Mouse (Mus musculus) heart, adult 18-20 months (tissue): ENCODE data around the gene Errfi1. TPM values are rescaled to one million over a fixed set of nuclear protein-coding genes. Genes with fewer than 3 reads are reported as not detected.
"Not testable (repeated sequence)": the region's sequence is repeated elsewhere in the genome, so short reads cannot be mapped to it uniquely, and the experiment has no call there.

Experiments used
- DNase-seq, 2 experiments: peaks; one replicate each; pipeline ENCODE4 v3.0.0; 2021 to 2022; ENCODE audit warnings: mixed read lengths in 1 of 2
- total RNA-seq, 2 experiments: library from RNA; stranded (reverse); gene quantifications; 2 replicates each; pipeline ENCODE4 v1.2.3; 2021

Gene Errfi1
- total RNA-seq, 2 experiments from 2014 or later, result 26.7 to 29.9 TPM

DNA sequence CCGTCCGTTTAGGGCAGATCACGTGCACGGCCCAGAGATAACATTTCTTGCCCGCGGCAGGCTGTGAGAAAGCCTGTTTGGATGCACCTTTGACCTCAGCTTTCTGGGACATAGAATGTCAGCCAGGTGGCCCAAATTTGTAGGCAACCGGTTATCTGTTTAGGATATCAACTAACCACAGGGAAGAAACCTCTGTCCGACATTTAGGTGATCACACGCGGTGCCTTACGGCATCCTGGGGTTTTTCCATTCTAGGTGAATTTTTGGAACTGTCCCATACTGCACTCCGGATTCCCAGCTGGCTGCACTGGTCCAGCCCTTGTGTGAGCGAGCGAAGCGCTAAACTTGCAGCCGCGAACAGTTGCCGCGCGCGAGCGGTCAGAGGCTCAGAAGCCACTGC, 25.9 kb downstream of the Errfi1 start:
- DNase-seq, result no peak

DNA sequence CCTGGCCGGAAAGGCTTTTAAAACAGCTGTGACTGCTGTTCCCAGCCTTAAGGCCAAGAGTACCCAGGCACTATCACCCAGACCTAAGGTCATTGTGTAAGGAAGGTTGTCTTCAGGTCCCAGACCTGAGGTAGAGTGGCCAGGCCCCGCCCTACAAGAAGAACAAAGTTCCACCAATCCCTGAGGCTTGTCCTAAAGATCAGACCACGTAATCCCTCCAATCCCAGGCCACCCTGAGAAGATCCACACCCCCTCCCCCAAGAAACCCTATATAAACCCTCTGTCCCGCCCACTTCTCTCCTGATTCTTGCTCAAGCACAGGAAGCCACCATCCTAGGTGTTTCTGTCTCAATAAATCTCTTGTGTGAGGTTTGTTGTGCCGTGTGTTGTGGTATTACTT, 26.6 kb downstream of the Errfi1 start:
- no peak for DNase-seq

DNA sequence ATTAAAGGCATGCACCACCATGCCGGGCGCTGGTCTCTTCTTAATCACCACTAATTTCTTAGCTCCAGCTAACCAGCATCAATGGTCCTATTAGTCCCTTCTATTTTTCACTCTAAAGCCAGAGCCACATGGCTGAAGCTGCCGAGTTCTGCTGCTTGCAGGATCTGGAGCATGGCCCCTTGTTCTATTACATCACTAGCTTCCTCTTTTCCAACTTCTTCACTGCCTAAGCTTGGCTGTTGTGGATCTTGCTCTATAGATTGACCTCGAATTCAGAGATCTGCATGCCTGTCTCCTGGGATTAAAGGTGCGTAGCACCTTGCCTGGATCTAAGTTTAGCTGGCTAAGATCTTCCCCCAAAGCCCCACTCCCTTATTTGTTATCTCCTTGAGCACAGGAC, 28.9 kb downstream of the Errfi1 start:
- DNase-seq, result no peak

DNA sequence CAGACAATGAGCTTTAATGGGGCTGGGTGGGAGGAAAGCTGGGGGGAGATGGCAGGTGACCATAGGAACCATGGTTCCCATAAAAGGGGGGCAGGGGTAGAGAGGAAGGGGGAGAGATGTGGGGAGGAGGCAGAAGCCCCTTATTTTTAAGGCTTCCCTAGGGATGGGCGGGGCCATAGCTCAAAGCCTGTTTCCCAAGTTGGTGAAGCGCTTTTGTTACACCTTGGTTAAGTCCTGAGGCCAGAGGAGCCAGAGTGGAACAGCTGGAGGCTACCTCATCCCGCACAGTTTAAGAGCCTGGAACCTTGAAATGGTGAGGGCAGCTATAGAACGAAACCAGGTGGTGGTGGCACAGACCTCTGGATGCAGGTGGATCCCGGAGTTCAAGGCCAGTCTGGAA, 34.2 kb downstream of the Errfi1 start:
- no peak for DNase-seq

DNA sequence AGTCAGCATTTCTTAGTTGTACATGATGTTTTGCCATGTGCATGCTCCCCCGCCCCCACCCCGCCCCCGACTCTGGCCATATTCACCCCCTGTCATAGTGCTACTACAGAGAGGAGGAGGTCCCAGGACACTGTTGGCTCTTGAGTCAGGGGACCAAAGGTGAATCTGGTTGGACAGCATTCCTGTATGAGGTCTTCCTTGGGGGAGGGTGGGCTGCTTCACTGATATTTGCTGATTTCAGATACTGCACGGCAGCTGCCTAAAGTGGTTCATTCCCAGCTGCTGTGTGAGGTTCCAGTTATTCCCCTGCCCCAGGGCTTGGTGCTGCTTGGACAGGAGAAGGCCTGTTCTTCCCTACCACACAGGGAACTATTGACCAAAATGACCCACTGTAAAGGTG, 34.8 kb downstream of the Errfi1 start:
- no peak for DNase-seq

DNA sequence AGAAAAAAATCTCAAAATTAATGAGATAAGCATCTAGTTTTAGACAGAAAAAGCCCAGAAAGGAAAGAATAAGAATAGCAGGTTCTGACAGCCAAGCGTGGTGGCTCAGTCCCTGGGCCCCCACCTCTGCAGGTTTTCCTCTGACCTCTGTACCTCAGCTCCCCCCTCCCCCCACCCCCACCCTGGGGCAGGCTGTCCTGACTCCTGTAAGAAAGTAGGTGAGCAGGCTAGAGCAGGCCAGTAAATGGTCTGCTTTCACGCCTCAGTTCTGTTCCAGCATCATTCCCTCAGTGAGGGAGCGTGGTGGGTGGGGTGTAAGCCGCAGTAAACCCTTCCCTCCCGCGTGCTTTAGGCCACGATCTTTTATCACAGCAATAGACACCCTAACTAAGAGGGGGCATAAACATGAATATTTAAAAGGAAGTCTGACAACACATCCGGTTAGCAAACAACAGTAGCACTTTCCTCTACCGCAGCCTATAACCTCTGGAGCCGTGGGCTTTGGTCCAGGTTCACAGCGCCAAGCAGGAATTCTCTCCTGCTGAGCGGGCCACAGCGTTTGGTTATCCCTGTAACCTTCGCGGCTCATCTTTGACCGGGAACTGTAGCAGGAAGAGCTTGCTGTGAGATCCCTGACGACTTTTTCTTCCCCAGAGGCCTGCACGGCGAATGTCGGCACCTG, 35.7 kb downstream of the Errfi1 start:
- DNase-seq, result peak in 1 of 2 experiments; percentile 15

DNA sequence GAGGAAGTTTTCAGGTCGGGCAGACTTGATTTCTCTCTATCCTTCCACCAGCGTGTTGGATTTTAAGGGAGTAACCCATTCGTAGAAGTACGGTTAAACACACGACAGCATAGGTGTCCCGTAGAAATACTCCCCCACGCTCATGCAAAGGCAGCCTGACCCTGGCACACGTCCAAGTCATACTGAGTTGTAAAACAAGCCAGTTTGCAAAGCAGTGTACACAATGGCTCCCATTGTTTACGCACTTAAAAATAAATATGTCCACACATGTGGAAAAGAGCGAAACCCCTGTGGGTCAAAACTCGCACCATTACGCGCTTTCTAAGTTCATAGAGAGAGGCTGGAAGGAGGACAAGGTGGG, 36.2 kb downstream of the Errfi1 start:
- peak in 1 of 2 experiments; percentile 39 for DNase-seq

DNA sequence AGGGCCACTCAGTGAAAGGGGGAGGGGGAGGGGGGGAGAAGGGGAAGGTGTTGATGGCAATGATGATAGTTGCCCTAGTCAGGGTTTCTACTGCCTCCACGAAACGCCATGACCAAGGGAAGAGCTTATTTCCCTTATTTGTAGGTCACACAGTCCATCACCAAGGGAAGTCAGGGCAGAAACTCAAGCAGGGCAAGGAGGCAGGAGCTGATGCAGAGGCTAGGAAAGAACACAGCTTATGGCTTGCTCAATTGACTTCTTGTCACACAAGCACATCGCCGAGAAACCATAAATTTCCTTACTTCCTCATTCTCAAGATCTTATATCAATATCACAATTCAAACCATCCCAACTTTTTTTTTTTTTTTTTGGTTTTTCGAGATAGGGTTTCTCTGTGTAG, 37.6 kb downstream of the Errfi1 start:
- no peak for DNase-seq

DNA sequence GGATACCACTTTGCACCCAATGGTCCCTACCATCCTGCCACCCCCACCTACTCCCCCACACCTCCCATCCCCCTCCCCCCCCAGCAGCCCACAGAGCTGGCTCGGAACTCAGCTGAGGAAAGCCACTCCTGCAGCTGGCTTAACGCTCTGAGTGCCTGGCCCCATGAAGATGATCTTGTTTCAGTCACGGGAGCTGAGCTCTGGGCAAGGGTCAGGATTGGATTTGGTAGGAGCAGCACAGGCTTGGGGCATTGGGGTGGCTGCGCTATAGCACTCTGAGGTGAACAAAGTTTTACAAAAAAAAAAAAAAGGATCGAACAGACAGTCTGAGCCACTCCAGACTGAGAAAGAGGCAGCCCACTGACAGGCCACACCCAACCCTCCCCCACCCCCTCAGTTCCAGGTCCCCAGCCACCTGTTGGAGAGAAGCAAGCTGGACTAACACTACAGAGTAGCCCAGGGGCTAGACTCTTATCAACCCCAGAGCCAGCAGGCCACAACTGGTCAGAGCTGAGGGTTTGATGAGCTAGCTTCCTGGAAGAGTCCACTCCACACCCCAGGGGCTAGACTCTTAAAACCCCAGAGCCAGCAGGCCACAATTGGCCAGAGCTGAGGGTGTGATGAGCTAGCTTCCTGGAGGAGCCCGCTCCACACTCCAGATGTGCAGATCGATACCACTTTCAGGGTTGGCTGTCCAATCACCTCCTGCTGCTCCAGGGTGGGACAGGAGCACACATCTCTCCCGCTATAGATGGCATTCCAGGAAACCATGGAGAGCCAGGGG, 41.2 kb downstream of the Errfi1 start:
- no peak for DNase-seq

DNA sequence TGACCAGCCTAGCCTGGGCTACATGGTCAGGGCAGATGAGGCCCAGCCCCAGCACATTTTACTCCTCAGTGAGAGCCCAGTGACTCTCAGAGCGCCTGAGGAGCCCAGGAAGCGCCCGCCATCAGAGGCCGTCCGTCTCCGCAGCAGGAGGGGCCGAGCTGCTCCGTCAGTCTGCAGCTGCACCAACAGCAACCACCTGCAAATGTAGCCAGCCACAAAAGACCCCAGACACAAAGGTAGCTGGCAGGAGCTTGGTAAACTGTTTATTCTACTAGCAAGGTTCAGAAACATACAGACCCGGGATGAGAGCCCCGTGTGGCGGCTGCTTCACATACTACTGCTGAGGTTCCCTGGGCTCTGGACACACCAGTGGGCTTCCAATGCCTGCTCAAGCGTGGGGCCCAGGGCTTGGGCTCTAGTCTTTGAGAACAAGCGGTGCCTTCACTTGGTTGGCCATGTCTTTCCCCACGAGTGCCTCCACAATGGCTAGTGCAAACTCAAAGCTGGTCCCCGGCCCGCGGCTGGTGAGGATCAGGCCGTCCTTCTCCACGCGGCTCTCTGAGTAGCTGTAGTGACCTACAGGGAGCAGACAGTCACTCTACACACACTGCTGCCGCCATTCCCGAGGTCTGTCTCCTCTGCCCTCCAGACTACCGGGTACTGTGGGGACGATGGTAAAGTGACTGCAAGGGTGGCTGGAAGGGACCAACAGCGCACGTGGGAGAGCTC, 43.3 kb downstream of the Errfi1 start:
- DNase-seq, result no peak

DNA sequence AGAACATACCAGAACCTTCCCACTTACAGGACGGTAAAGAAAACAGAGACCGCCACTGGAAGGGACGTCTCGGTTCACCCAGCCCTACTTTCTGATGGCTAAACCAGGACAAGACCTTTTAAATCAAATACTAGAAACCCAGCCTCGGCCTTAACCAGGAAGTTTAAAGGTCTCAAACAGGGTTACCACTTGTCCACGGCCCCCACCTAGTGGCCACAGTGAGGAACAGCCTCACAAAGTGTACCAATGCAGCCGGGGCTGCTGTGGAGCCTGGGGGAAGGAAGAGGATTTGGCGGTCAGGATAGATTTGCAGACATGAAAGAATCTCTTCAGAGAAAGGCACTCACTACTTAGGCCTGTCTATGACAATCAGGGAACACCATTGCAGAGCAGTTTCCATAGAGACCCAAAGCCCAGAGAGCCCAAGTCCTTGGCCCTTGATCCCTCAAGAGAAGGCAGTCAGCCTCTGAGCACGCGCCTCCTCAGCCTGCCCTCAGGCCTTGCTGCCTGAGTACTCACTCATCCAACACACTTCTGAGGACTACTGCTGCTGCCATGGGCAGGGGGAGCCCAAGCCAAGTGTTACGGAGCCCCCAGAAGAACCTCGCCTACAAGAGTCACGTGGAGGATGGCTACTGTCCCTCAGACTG, 45.1 kb downstream of the Errfi1 start:
- DNase-seq, result peak; percentile 63 to 86

DNA sequence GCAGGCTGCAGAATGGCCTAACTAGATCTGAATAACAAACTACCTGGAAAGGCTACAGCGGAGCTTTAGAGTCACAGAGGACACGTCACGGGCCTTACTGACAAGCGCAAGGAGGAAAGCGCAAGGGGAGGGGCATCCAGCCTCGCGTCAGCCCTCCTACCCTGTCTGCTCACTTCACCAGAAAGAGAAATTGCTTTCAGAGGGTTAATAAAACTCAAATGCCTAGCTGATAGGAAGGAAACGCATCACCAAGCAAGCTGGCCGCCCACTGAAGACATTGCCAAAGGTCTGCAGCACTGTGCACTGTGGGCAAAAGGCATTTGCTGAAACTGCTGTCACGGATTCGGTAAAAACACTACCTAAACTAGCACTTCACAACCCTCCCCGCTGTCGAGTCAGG, 46.8 kb downstream of the Errfi1 start:
- no peak for DNase-seq

DNA sequence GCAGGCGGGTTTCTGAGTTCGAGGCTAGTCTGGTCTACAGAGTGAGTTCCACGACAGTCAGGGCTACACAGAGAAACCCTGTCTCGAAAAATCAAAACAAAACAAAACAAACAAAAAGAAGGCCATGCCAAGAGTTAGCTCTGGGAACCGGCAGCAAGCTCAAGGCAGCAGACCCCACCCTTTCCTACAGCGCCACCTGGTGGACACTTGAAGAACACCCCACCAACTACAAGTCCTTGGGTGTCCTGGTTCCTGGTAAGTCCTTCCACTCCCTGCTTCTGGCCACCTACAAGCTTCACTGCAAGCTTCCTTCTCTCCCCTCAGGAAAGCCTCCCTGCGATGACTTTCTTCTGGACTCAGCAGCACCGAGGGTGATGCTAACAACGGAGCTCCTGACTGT, 47.9 kb downstream of the Errfi1 start:
- DNase-seq, result peak; percentile 85 to 92

DNA sequence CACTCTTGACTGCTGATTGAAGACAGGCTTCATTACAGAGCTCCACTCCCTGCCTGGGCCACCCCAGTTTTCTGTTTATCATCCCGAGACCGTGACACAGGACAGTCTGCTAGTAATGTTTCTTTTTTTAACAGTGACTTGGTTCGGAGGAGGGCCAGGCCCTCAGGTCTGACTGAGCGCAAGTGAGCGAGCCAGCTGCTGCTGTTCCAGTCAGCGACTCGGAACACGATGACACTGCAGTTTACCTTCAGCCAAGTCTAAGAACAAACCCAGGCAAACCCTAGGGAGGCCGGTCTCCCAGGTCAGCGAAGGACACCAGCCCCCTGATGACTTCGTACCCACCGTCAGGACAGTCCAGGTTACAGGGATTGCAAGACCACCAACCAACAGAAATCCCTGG, 48.3 kb downstream of the Errfi1 start:
- DNase-seq, result peak in 1 of 2 experiments; percentile 82

DNA sequence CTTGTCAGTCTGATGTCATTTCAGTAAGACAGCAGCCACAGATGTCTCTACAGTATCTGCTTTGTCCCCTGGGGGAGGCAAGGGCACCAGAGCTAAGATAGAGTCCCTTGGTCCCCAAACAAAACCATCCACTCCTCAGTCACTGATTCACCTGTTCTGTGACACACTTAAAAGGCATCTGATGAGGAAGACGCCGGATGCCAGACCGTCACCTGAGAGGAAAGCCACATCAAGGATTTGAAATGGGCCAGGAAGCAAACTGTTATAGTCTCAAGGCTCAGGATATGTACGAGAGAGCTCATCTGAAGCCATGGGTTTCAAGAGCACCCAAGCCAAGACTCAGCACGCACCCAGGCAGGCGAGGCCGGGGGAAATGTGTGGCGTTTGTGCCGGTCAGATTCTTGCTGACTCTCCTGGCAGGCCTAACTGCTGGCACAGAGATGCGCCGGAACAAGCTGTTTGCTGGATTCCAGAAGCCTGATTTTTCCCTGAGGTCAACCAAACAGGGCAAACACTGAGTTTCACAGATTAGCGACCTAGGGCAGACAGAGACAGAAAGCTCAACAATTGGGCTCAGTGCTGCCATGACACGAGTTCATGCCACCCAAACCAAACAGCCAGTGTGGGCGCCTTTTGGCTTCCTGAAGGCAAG, 49.5 kb downstream of the Errfi1 start:
- peak in 1 of 2 experiments; percentile 37 for DNase-seq

DNA sequence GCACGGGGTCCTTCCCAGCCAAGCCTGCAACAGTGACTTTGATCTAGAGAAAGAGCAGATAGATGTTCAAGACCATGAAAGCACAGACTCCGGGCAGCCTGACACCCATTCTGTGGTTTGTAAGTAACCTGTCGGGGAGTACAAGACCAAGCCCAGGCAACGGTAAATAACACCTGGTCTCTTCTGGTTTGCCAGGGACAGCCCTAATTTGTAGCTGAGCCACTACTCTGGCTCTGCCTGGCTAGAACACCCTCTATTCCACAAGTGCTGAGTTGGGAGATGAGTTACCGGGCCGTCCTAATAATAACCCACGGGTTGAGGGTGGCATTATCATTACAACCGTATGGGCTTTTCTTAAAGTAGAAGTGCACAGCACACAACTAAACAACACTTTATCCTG, 53.4 kb downstream of the Errfi1 start:
- no peak for DNase-seq

DNA sequence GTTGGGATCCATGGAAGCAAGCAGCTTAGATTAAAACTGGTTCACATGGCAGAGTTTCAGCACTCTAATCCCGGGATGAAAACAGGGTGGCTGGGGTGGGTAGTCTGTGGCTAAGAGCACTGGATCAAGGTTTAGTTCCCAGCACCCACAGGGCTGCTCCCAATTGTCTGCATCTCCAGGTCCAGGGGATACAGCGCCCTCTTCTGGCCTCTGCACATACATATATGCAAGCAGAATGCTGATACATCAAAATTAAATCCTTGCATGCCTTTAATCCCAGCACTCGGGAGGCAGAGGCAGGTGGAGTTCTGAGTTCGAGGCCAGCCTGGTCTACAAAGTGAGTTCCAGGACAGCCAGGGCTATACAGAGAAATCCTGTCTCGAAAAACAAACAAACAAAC, 54.8 kb downstream of the Errfi1 start:
- DNase-seq, result not testable (repeated sequence)

DNA sequence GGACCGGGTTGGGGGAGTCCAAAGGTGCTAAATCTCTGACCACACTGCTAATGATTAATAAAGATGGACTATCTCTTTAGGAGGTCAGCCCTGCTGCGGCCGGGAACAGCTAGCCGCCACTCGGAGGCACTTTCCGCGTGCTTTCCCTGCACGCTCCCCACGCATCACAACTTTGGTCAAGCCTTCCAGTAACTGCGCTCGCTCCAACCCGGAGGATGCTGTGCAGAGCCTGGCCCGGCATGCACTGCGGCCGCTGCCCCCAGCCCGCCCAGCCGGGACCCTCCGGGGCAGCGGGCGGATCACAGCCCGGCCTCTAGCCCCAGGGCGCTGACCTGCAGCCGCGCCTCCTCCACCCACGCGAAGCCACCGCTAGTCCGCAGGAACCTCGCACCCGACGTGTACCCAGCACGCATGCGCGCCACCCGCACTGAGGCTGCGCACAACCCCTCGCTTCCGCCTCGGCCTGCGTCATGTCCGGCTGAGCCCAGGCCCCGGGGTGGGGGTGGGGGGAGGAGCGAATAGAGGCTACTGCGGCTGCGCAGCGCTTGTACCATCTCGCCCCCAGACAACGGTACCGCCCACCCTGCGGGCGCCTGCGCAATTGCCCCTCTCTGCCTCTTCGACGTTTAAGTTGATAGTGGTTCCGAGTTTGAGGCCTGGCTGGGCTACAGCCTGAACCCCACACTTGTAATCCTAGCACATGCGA, 55.9 kb downstream of the Errfi1 start:
- peak; percentile 98 to 100 for DNase-seq

DNA sequence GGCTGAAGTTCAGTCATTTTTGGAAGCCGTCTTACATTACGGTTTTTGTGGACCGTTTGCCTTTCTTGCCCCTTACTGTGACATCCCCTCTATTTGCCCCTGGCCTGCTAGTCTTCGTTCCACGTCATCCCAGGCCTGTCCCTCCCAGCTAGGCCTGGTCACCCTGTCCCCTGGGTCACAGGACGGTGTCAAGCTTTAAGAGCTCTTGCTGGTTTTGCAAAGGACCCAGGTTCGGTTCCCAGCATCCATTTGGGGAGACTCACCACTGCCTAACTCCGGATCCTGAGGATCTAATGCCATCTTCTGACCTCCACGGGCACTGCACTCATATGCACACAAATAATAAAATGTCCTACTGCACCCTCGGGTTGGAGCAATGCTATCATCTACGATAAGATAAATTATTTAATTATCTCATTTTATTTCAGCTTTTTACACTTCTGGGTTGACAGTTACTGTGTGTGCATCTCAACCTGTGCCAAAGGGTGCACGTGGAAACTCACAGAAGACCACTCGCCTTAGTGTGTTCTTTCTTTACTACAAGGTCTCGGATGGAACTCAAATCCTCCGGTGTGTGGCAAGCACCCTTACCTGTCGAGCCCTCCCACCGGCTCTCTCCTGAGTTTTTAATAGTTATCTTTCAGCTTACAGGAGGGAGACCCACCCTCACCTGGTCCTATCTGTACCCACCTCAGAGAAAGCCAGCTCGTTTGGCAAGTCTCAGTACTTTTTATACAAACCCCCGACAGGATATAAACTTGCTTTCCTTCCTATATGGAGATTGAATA, 56.6 kb downstream of the Errfi1 start:
- no peak for DNase-seq

DNA sequence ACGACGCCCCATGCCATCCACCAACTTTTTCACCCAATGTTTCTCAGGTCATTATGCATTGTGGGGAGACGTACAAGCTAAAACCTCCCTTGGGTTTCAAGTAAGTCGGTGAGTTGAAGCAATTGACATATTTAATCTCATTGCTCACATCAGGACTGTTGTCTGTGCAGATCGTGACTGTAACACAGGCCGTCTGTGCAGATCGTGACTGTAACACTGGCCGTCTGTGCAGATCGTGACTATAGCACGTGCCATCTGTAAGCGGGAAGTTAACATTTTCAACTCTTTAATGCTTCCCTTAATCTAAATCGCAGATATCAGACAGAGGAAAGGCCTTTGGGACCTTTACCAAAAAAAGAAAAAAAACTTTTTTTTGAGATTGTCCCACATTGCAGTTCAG, 60.0 kb downstream of the Errfi1 start:
- DNase-seq, result no peak

DNA sequence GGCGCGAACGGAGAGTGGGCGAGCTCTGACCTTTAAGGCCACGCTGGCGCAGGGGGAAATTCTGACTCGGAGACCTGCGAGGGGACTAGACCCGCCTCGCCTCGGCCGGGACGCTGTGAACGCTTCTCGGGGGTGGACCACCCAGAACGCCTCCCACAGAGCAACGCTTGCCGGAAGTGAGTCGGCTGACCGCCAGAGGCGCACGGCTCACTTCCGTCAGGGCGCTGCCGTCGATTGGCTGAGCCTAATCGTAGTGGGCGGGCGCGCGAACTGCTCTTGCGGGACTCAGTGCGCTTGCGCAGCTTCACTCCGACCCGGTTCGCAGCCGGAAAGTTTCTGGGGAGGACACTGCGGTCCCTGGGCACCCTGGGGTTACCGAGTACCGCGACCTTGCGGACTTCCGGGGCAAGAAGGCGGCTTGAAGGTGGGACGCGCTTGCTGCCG, 60.6 kb downstream of the Errfi1 start, which contains the start of the genes Park7 and Tnfrsf9:
TSS of gene Park7 (minus strand) at position 148 of the 444 bp plus-strand sequence.
TSS of gene Tnfrsf9 (plus strand) at position 273 of the 444 bp plus-strand sequence.
- peak; percentile 96 to 99 for DNase-seq
